10 mouse cellular contexts compared by ENCODE assay signal in the genomic region with DNA sequence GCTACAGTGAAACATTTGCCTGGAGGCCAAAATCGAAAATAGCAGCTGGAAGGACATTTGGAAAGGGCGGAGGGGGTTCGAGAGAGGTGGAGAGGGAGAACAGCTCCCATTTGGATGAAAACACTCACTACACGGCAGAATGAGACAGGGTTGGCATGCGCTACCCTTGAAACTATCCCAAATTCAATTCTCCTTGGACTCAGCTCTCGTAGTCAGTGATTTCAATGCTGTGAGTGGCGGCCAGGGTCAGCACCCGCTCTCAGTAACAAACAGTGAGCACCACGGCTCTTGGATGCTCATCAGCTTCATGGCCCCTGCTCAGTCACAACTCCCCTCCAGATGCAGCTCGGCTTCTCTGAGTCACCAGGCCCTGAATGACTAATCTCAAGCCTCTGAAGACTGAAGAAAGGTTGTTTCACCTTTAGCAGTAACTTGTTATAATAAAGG. TPM values are rescaled to one million over a fixed set of nuclear protein-coding genes. Genes with fewer than 3 reads are reported as not detected.
DNase-seq lines count a peak whose midpoint lies in the region; ATAC-seq lines count a peak whose summit lies in the region.
"Had no signal": no experiment of that assay in that cellular context is flagged by ENCODE, and none has a peak within 500 bp of the region (broad histone marks: within the 10 kb centered on the region; RNA-seq: fewer than 3 reads in every experiment).

No protein-coding gene starts in this region.

- 80% methylated on average over 10 of the region's 10 CpGs for WGBS in liver, embryonic 11.5 days
- WGBS in forebrain, embryonic 15.5 days: 62% methylated on average over 10 of the region's 10 CpGs
- WGBS in forebrain, embryonic 11.5 days: 86% methylated on average over 10 of the region's 10 CpGs

- H3K27me3 ChIP-seq in liver, embryonic 11.5 days (replicated peaks; ENCODE audit: control insufficient read depth, insufficient read depth, low read length): no peaks in the 10 kb centered on the region
- no peaks in the 10 kb centered on the region for H3K27me3 ChIP-seq in forebrain, embryonic 15.5 days
- no peaks in the 10 kb centered on the region for H3K27me3 ChIP-seq in forebrain, embryonic 11.5 days (ENCODE audit: control insufficient read depth, insufficient read depth, low read length)
- H3K27me3 ChIP-seq: embryonic facial prominence, embryonic 15.5 days had no signal

- intact Hi-C loops in heart, postnatal 10 days (cut with DNase I): no loop called here

- no peak overlapping the region for H3K4me2 ChIP-seq in liver, embryonic 11.5 days
- no peak overlapping the region for H3K4me2 ChIP-seq in forebrain, embryonic 15.5 days (replicated peaks)
- no peak overlapping the region for H3K4me2 ChIP-seq in forebrain, embryonic 11.5 days (ENCODE audit: low read depth, low read length, severe bottlenecking)
- H3K4me2 ChIP-seq: embryonic facial prominence, embryonic 15.5 days had no signal

- ATAC-seq in liver, embryonic 11.5 days (replicated peaks; ENCODE audit: low FRiP score): no peak
- no peak; the same call in 1 of the 2 replicates for ATAC-seq in forebrain, embryonic 15.5 days (replicated peaks)
- no peak for ATAC-seq in forebrain, embryonic 11.5 days (replicated peaks; ENCODE audit: low FRiP score)

- H3K9me3 ChIP-seq in liver, embryonic 11.5 days (ENCODE audit: control insufficient read depth, low read length): no peaks in the 10 kb centered on the region
- no peaks in the 10 kb centered on the region for H3K9me3 ChIP-seq in forebrain, embryonic 15.5 days
- no peaks in the 10 kb centered on the region for H3K9me3 ChIP-seq in forebrain, embryonic 11.5 days (ENCODE audit: control insufficient read depth, low read length)
- H3K9me3 ChIP-seq: embryonic facial prominence, embryonic 15.5 days had no signal

- H3K36me3 ChIP-seq in liver, embryonic 11.5 days (ENCODE audit: control insufficient read depth, insufficient read depth, low read length): no peaks in the 10 kb centered on the region
- no peaks in the 10 kb centered on the region for H3K36me3 ChIP-seq in forebrain, embryonic 15.5 days
- no peaks in the 10 kb centered on the region for H3K36me3 ChIP-seq in forebrain, embryonic 11.5 days (ENCODE audit: control insufficient read depth, insufficient read depth, low read length)
- H3K36me3 ChIP-seq: embryonic facial prominence, embryonic 15.5 days had no signal

- H3K4me1 ChIP-seq in liver, embryonic 11.5 days (replicated peaks; ENCODE audit: control insufficient read depth, insufficient read depth, low read length): no peaks in the 10 kb centered on the region
- H3K4me1 ChIP-seq in forebrain, embryonic 15.5 days: peaks cover 7% of the 10 kb centered on the region
- H3K4me1 ChIP-seq in forebrain, embryonic 11.5 days (replicated peaks; ENCODE audit: control insufficient read depth, insufficient read depth, low read length): no peaks in the 10 kb centered on the region

- DNase-seq in layer of hippocampus, postnatal 10 days (ENCODE audit: low spot score in 2 of 2): peak; percentile 33 to 44
- DNase-seq in layer of hippocampus, adult 11-12 months (ENCODE audit: low spot score): no peak
- DNase-seq in NIH3T3 (ENCODE audit: low read depth): peak; percentile 92
- peak; percentile 54 for DNase-seq in brain, adult 2 months (ENCODE audit: low read depth, low spot score)
- DNase-seq in heart, postnatal 10 days: peak; percentile 71 to 77
- no peak for DNase-seq in liver, embryonic 11.5 days (ENCODE audit: low spot score)
- DNase-seq in forebrain, embryonic 11.5 days (ENCODE audit: low spot score): no peak
- DNase-seq: retina, postnatal 1 day had no signal

- H3K4me3 ChIP-seq in liver, embryonic 11.5 days (ENCODE audit: low read depth, low read length): no peak overlapping the region
- no peak overlapping the region for H3K4me3 ChIP-seq in forebrain, embryonic 15.5 days
- H3K4me3 ChIP-seq in forebrain, embryonic 11.5 days (ENCODE audit: low read depth, low read length): no peak overlapping the region
- H3K4me3 ChIP-seq: embryonic facial prominence, embryonic 15.5 days had no signal

- no peak overlapping the region for H3K27ac ChIP-seq in liver, embryonic 11.5 days (ENCODE audit: low read depth, low read length)
- H3K27ac ChIP-seq in forebrain, embryonic 15.5 days (replicated peaks): no peak overlapping the region
- no peak overlapping the region for H3K27ac ChIP-seq in forebrain, embryonic 11.5 days (ENCODE audit: low read depth, low read length)
- H3K27ac ChIP-seq: embryonic facial prominence, embryonic 15.5 days had no signal

- H3K9ac ChIP-seq in liver, embryonic 11.5 days (ENCODE audit: low read depth, low read length): no peak overlapping the region
- no peak overlapping the region for H3K9ac ChIP-seq in forebrain, embryonic 15.5 days (replicated peaks)
- no peak overlapping the region for H3K9ac ChIP-seq in forebrain, embryonic 11.5 days (ENCODE audit: low read length)
- H3K9ac ChIP-seq: embryonic facial prominence, embryonic 15.5 days had no signal

RNA-seq across cellular contexts. Expression of a gene that starts 59.1 kb away (rescaled TPM):
- total RNA-seq in layer of hippocampus, postnatal 10 days (2021): 100 to 1,000 TPM; 197 to 221 TPM
- total RNA-seq in heart, postnatal 10 days (2021): 10 to 100 TPM; 34.6 to 35.5 TPM
- 6.3 and 6.9 TPM in 2 replicates for polyA plus RNA-seq in liver, embryonic 11.5 days (2014; fragmentation: Nextera tagmentation; extraction: Ambion mirVana)
- 35.9 and 36.8 TPM in 2 replicates for polyA plus RNA-seq in forebrain, embryonic 15.5 days (2015; fragmentation: Nextera tagmentation; extraction: Ambion mirVana)
- polyA plus RNA-seq in forebrain, embryonic 11.5 days (2014; fragmentation: Nextera tagmentation; extraction: Ambion mirVana): 13.9 and 17.7 TPM in 2 replicates

Comparison
In these comparisons a context has a peak if more than half of its experiments do, and no peak if none do; other contexts are left out.
1. DNase-seq: peak in layer of hippocampus, postnatal 10 days (2 of 2), NIH3T3 (single experiment), brain, adult 2 months (single experiment) and heart, postnatal 10 days (2 of 2); none in layer of hippocampus, adult 11-12 months (single experiment), liver, embryonic 11.5 days (single experiment) and forebrain, embryonic 11.5 days (single experiment).